Mouse (Mus musculus): ENCODE results near the gene Strn. TPM values are rescaled to one million over a fixed set of nuclear protein-coding genes. Genes with fewer than 3 reads are reported as not detected.

Gene Strn
- polyA plus RNA-seq, 1 experiment from 2014 or later = 7.0 TPM

GRCm38 (mm10) chr17:78608716-78609115, 128.3 kb downstream of the Strn start:
- Histone ChIP-seq H3K4me1 (no peaks in the 10 kb centered on the region), H3K9ac (no peak overlapping the region), H3K27ac (no peak overlapping the region), H3K4me2 (replicated peaks) (no peak overlapping the region), H3K9me3 (no peaks in the 10 kb centered on the region), H3K36me3 (no peaks in the 10 kb centered on the region), H3K4me3 (no peak overlapping the region), H3K27me3 (replicated peaks) (no peaks in the 10 kb centered on the region)
- no peak; the same call in 1 of the 2 replicates for ATAC-seq (ENCODE audit: low FRiP score, low read depth)
- WGBS = 74% methylated on average over 8 of the region's 8 CpGs

- H3K36me3 ChIP-seq = no peaks in the 10 kb centered on the region
- 33% methylated on average over 16 of the region's 16 CpGs for WGBS
- H3K4me2 ChIP-seq (replicated peaks) = no peak overlapping the region
- H3K4me1 ChIP-seq = no peaks in the 10 kb centered on the region
- no peak overlapping the region for H3K9ac ChIP-seq
- H3K27ac ChIP-seq = no peak overlapping the region
- no peaks in the 10 kb centered on the region for H3K9me3 ChIP-seq
- no peak overlapping the region for H3K4me3 ChIP-seq
- H3K27me3 ChIP-seq (replicated peaks) = no peaks in the 10 kb centered on the region
- no peak for ATAC-seq (ENCODE audit: low FRiP score, low read depth)
Measured at GRCm38 (mm10) chr17:78608135-78608670, 128.8 kb downstream of the Strn start.

GRCm38 (mm10) chr17:78604431-78604830, 132.6 kb downstream of the Strn start:
- no peaks in the 10 kb centered on the region for H3K4me1 ChIP-seq
- 73% methylated on average over 6 of the region's 6 CpGs for WGBS
- H3K36me3 ChIP-seq = no peaks in the 10 kb centered on the region
- H3K4me2 ChIP-seq (replicated peaks) = no peak overlapping the region
- no peak overlapping the region for H3K9ac ChIP-seq
- H3K27me3 ChIP-seq (replicated peaks) = no peaks in the 10 kb centered on the region
- no peak overlapping the region for H3K4me3 ChIP-seq
- ATAC-seq (ENCODE audit: low FRiP score, low read depth) = no peak
- no peaks in the 10 kb centered on the region for H3K9me3 ChIP-seq
- H3K27ac ChIP-seq = no peak overlapping the region

GRCm38 (mm10) chr17:78603872-78604271, 133.1 kb downstream of the Strn start:
- WGBS = 47% methylated on average over 8 of the region's 8 CpGs
- Histone ChIP-seq H3K4me1 (no peaks in the 10 kb centered on the region), H3K27me3 (replicated peaks) (no peaks in the 10 kb centered on the region), H3K9ac (no peak overlapping the region), H3K4me2 (replicated peaks) (no peak overlapping the region), H3K9me3 (no peaks in the 10 kb centered on the region), H3K27ac (no peak overlapping the region), H3K4me3 (no peak overlapping the region), H3K36me3 (no peaks in the 10 kb centered on the region)
- 0 out of 2 replicates have a peak, but pooled peaks have one; percentile 5 for ATAC-seq (ENCODE audit: low FRiP score, low read depth)

- no peak overlapping the region for H3K4me3 ChIP-seq
- H3K9me3 ChIP-seq = no peaks in the 10 kb centered on the region
- no peaks in the 10 kb centered on the region for H3K27me3 ChIP-seq (replicated peaks)
- H3K36me3 ChIP-seq = no peaks in the 10 kb centered on the region
- no peak overlapping the region for H3K9ac ChIP-seq
- no peak for ATAC-seq (ENCODE audit: low FRiP score, low read depth)
- H3K4me2 ChIP-seq (replicated peaks) = no peak overlapping the region
- 86% methylated on average over 14 of the region's 14 CpGs for WGBS
- no peaks in the 10 kb centered on the region for H3K4me1 ChIP-seq
- H3K27ac ChIP-seq = no peak overlapping the region
Measured at GRCm38 (mm10) chr17:78602316-78602715, 134.7 kb downstream of the Strn start.

- no peak overlapping the region for H3K27ac ChIP-seq
- H3K4me3 ChIP-seq = no peak overlapping the region
- ATAC-seq (ENCODE audit: low FRiP score, low read depth) = no peak
- no peak overlapping the region for H3K9ac ChIP-seq
- H3K9me3 ChIP-seq = no peaks in the 10 kb centered on the region
- no peak overlapping the region for H3K4me2 ChIP-seq (replicated peaks)
- WGBS = 89% methylated on average over 12 of the region's 12 CpGs
- no peaks in the 10 kb centered on the region for H3K27me3 ChIP-seq (replicated peaks)
- no peaks in the 10 kb centered on the region for H3K36me3 ChIP-seq
- no peaks in the 10 kb centered on the region for H3K4me1 ChIP-seq
Measured at GRCm38 (mm10) chr17:78601601-78602000, 135.4 kb downstream of the Strn start.

GRCm38 (mm10) chr17:78601042-78601441, 136.0 kb downstream of the Strn start:
- H3K9ac ChIP-seq = no peak overlapping the region
- H3K27me3 ChIP-seq (replicated peaks) = no peaks in the 10 kb centered on the region
- H3K4me1 ChIP-seq = no peaks in the 10 kb centered on the region
- no peak overlapping the region for H3K4me3 ChIP-seq
- H3K4me2 ChIP-seq (replicated peaks) = no peak overlapping the region
- no peaks in the 10 kb centered on the region for H3K9me3 ChIP-seq
- ATAC-seq (ENCODE audit: low FRiP score, low read depth) = no peak
- no peak overlapping the region for H3K27ac ChIP-seq
- WGBS = 78% methylated on average over 6 of the region's 6 CpGs
- H3K36me3 ChIP-seq = no peaks in the 10 kb centered on the region

Other genes with a start within 250 kb of the Strn start
- 15.1 and 15.9 TPM in 2 replicates for gene Vit, start 229.1 kb downstream of the Strn start, polyA plus RNA-seq (2016; fragmentation: Nextera tagmentation; extraction: Ambion mirVana)
- gene Heatr5b, start 98.2 kb upstream of the Strn start, polyA plus RNA-seq (2016; fragmentation: Nextera tagmentation; extraction: Ambion mirVana) = 23.6 and 24.7 TPM in 2 replicates
- gene Gpatch11, start 98.4 kb upstream of the Strn start, polyA plus RNA-seq (2016; fragmentation: Nextera tagmentation; extraction: Ambion mirVana) = 51.7 and 53.7 TPM in 2 replicates
- 4.3 and 5.5 TPM in 2 replicates for gene Eif2ak2, start 145.4 kb upstream of the Strn start, polyA plus RNA-seq (2016; fragmentation: Nextera tagmentation; extraction: Ambion mirVana)
- not detected in 2 replicates for gene Sult6b1, start 169.8 kb upstream of the Strn start, polyA plus RNA-seq (2016; fragmentation: Nextera tagmentation; extraction: Ambion mirVana)
- 101 and 107 TPM in 2 replicates for gene Cebpzos, start 179.3 kb upstream of the Strn start, polyA plus RNA-seq (2016; fragmentation: Nextera tagmentation; extraction: Ambion mirVana)
- 58.5 and 60.1 TPM in 2 replicates for gene Cebpz, start 199.9 kb upstream of the Strn start, polyA plus RNA-seq (2016; fragmentation: Nextera tagmentation; extraction: Ambion mirVana)
- 49.5 and 51.1 TPM in 2 replicates for gene Ndufaf7, start 199.9 kb upstream of the Strn start, polyA plus RNA-seq (2016; fragmentation: Nextera tagmentation; extraction: Ambion mirVana)

Data from neural tube, embryonic 12.5 days (tissue).